Mouse (Mus musculus): ENCODE results near the gene Cd22. TPM values are rescaled to one million over a fixed set of nuclear protein-coding genes. Genes with fewer than 3 reads are reported as not detected.

Cd22 gene
- total and polyA plus RNA-seq, 2 experiments, result 0.74 to 3.7 TPM

DNA sequence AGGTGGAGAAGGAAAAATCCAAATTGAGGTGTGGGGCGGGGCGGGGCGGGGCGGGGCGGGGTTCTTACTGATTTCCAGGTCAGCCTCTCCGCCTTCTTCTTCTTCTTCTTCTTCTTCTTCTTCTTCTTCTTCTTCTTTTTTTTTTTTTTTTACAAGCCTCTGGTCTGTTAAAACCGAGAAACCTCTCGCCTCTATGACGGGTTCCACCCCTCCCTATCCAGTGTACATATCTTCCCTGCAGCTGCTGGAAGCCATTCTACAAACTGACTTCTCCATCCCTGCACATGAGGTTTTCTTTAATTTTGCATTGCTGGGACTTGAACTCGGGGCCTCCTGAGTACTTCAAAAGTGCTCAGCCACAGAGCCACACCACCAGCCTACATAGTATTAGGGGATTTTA is 53.5 kb downstream of the Cd22 start:
- Histone ChIP-seq H3K79me2 (ENCODE audit: control insufficient read depth, insufficient read depth, low read length) (no peaks in the 10 kb centered on the region), H3K36me3 (ENCODE audit: control insufficient read depth, insufficient read depth, low read length) (no peaks in the 10 kb centered on the region), H3K27ac (replicated peaks; ENCODE audit: insufficient read depth, low read depth, low read length) (no peak overlapping the region), H3K27me3 (ENCODE audit: control insufficient read depth, insufficient read depth, low read length) (no peaks in the 10 kb centered on the region), H3K9ac (ENCODE audit: low read depth, low read length) (no peak overlapping the region), H3K4me1 (ENCODE audit: control insufficient read depth, insufficient read depth, low read length) (no peaks in the 10 kb centered on the region), H3K4me3 (ENCODE audit: insufficient read depth, low read depth, low read length) (no peak overlapping the region)
- DNase-seq (ENCODE audit: extremely low read depth, low read depth, low spot score), result no peak
- no peak for TF ChIP-seq POLR2A (IDR thresholded peaks at IDR 0.05; ENCODE audit: extremely low read depth, insufficient read depth, low read length)
- TF ChIP-seq CTCF (IDR thresholded peaks at IDR 0.05; ENCODE audit: low read depth, low read length), result no peak
- 92% methylated on average over 10 of the region's 10 CpGs for WGBS

- H3K9ac ChIP-seq (ENCODE audit: low read depth, low read length), result no peak overlapping the region
These were observed 55.8 kb downstream of the Cd22 start for GRCm38 (mm10) chr7:30824306-30824705.

GRCm38 (mm10) chr7:30823675-30824074 is 56.5 kb downstream of the Cd22 start, which contains the start of gene Ffar2:
Gene Ffar2, minus strand, starts transcription at chr7:30823775.
- Histone ChIP-seq H3K4me3 (ENCODE audit: insufficient read depth, low read depth, low read length) (no peak within 1 kb of the TSS), H3K27me3 (ENCODE audit: control insufficient read depth, insufficient read depth, low read length) (no peaks in the 10 kb centered on the region), H3K9ac (ENCODE audit: low read depth, low read length) (no peak within 1 kb of the TSS), H3K79me2 (ENCODE audit: control insufficient read depth, insufficient read depth, low read length) (no peaks in the 10 kb centered on the region), H3K27ac (replicated peaks; ENCODE audit: insufficient read depth, low read depth, low read length) (no peak within 1 kb of the TSS), H3K36me3 (ENCODE audit: control insufficient read depth, insufficient read depth, low read length) (no peaks in the 10 kb centered on the region), H3K4me1 (ENCODE audit: control insufficient read depth, insufficient read depth, low read length) (peaks cover 3% of the 10 kb centered on the region; the same call in 1 of the 2 replicates)
- DNase-seq (ENCODE audit: extremely low read depth, low read depth, low spot score), result no peak
- TF ChIP-seq POLR2A (IDR thresholded peaks at IDR 0.05; ENCODE audit: extremely low read depth, insufficient read depth, low read length), result no peak
- TF ChIP-seq CTCF (IDR thresholded peaks at IDR 0.05; ENCODE audit: low read depth, low read length), result no peak
- 94% methylated on average over 18 of the region's 18 CpGs for WGBS

More at GRCm38 (mm10) chr7:30824306-30824705, 55.8 kb downstream of the Cd22 start:
- H3K79me2 ChIP-seq (ENCODE audit: control insufficient read depth, insufficient read depth, low read length), result no peaks in the 10 kb centered on the region
- peak; percentile 90 for DNase-seq (ENCODE audit: extremely low read depth, low read depth, low spot score)
- H3K4me3 ChIP-seq (ENCODE audit: insufficient read depth, low read depth, low read length), result no peak overlapping the region
- H3K27ac ChIP-seq (replicated peaks; ENCODE audit: insufficient read depth, low read depth, low read length), result no peak overlapping the region
- H3K36me3 ChIP-seq (ENCODE audit: control insufficient read depth, insufficient read depth, low read length), result no peaks in the 10 kb centered on the region
- WGBS, result 49% methylated on average over 3 of the region's 3 CpGs
- H3K4me1 ChIP-seq (ENCODE audit: control insufficient read depth, insufficient read depth, low read length), result peaks cover 3% of the 10 kb centered on the region; the same call in 1 of the 2 replicates
- no peaks in the 10 kb centered on the region for H3K27me3 ChIP-seq (ENCODE audit: control insufficient read depth, insufficient read depth, low read length)
- no peak for TF ChIP-seq POLR2A (IDR thresholded peaks at IDR 0.05; ENCODE audit: extremely low read depth, insufficient read depth, low read length)
- TF ChIP-seq CTCF (IDR thresholded peaks at IDR 0.05; ENCODE audit: low read depth, low read length), result no peak

GRCm38 (mm10) chr7:30821532-30821931 is 58.6 kb downstream of the Cd22 start:
- H3K27me3 ChIP-seq (ENCODE audit: control insufficient read depth, insufficient read depth, low read length), result no peaks in the 10 kb centered on the region
- 69% methylated on average over 5 of the region's 5 CpGs for WGBS
- no peak overlapping the region for H3K4me3 ChIP-seq (ENCODE audit: insufficient read depth, low read depth, low read length)
- TF ChIP-seq CTCF (IDR thresholded peaks at IDR 0.05; ENCODE audit: low read depth, low read length) (no peak), POLR2A (IDR thresholded peaks at IDR 0.05; ENCODE audit: extremely low read depth, insufficient read depth, low read length) (no peak)
- no peaks in the 10 kb centered on the region for H3K36me3 ChIP-seq (ENCODE audit: control insufficient read depth, insufficient read depth, low read length)
- no peak overlapping the region for H3K9ac ChIP-seq (ENCODE audit: low read depth, low read length)
- H3K79me2 ChIP-seq (ENCODE audit: control insufficient read depth, insufficient read depth, low read length), result no peaks in the 10 kb centered on the region
- H3K27ac ChIP-seq (replicated peaks; ENCODE audit: insufficient read depth, low read depth, low read length), result no peak overlapping the region
- peaks cover 3% of the 10 kb centered on the region; the same call in 1 of the 2 replicates for H3K4me1 ChIP-seq (ENCODE audit: control insufficient read depth, insufficient read depth, low read length)
- no peak for DNase-seq (ENCODE audit: extremely low read depth, low read depth, low spot score)

- Histone ChIP-seq H3K4me1 (ENCODE audit: control insufficient read depth, insufficient read depth, low read length) (peaks cover 3% of the 10 kb centered on the region; the same call in 1 of the 2 replicates), H3K36me3 (ENCODE audit: control insufficient read depth, insufficient read depth, low read length) (no peaks in the 10 kb centered on the region), H3K27me3 (ENCODE audit: control insufficient read depth, insufficient read depth, low read length) (no peaks in the 10 kb centered on the region), H3K27ac (replicated peaks; ENCODE audit: insufficient read depth, low read depth, low read length) (no peak overlapping the region), H3K79me2 (ENCODE audit: control insufficient read depth, insufficient read depth, low read length) (no peaks in the 10 kb centered on the region), H3K4me3 (ENCODE audit: insufficient read depth, low read depth, low read length) (no peak overlapping the region), H3K9ac (ENCODE audit: low read depth, low read length) (no peak overlapping the region)
- no peak for DNase-seq (ENCODE audit: extremely low read depth, low read depth, low spot score)
- no peak for TF ChIP-seq POLR2A (IDR thresholded peaks at IDR 0.05; ENCODE audit: extremely low read depth, insufficient read depth, low read length)
- TF ChIP-seq CTCF (IDR thresholded peaks at IDR 0.05; ENCODE audit: low read depth, low read length), result no peak
- 57% methylated on average over 7 of the region's 7 CpGs for WGBS
These were observed 59.2 kb downstream of the Cd22 start for GRCm38 (mm10) chr7:30820854-30821445.

DNA sequence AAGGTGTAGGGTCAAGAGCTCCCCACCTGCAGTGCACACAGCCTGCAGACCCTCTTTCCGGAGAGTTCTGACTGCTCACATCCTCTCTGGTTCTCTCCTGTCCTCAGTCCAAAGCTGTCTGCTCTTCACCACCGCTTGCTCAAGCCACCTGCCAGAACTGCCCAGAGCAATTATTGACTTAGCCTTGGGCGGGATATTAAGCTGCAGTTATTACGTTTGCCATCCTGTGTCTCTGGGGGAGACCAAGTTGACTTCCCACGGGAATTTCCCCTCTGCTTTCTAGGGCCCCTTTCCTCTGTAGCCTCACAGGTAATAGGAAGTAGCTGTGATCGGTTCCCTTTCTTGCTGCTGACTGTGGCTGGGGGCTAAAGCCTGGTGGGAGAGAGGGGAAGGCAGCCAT is 60.0 kb downstream of the Cd22 start:
- Histone ChIP-seq H3K9ac (ENCODE audit: low read depth, low read length) (no peak overlapping the region), H3K27me3 (ENCODE audit: control insufficient read depth, insufficient read depth, low read length) (no peaks in the 10 kb centered on the region), H3K4me1 (ENCODE audit: control insufficient read depth, insufficient read depth, low read length) (peaks cover 3% of the 10 kb centered on the region; the same call in 1 of the 2 replicates), H3K36me3 (ENCODE audit: control insufficient read depth, insufficient read depth, low read length) (no peaks in the 10 kb centered on the region), H3K79me2 (ENCODE audit: control insufficient read depth, insufficient read depth, low read length) (no peaks in the 10 kb centered on the region), H3K4me3 (ENCODE audit: insufficient read depth, low read depth, low read length) (no peak overlapping the region), H3K27ac (replicated peaks; ENCODE audit: insufficient read depth, low read depth, low read length) (no peak overlapping the region)
- WGBS, result 23% methylated on average over 6 of the region's 6 CpGs
- peak; percentile 74 for DNase-seq (ENCODE audit: extremely low read depth, low read depth, low spot score)
- TF ChIP-seq POLR2A (IDR thresholded peaks at IDR 0.05; ENCODE audit: extremely low read depth, insufficient read depth, low read length) (no peak), CTCF (IDR thresholded peaks at IDR 0.05; ENCODE audit: low read depth, low read length) (no peak)

Other genes starting within 250 kb of the Cd22 start
- 0.18 TPM in 1 of 2 replicates, not detected in the other for gene Etv2, start 244.5 kb downstream of the Cd22 start, total RNA-seq (2014; rRNA removed)
- gene Etv2, start 244.5 kb downstream of the Cd22 start, polyA plus RNA-seq (2012; rRNA removed), result not detected in 2 replicates
- gene Rbm42, start 230.0 kb downstream of the Cd22 start, total RNA-seq (2014; rRNA removed), result 17.1 and 20.7 TPM in 2 replicates
- gene Rbm42, start 230.0 kb downstream of the Cd22 start, polyA plus RNA-seq (2012; rRNA removed), result 35.8 and 36.7 TPM in 2 replicates
- gene Haus5, start 215.3 kb downstream of the Cd22 start, total RNA-seq (2014; rRNA removed), result 4.6 and 4.7 TPM in 2 replicates
- 3.7 and 5.3 TPM in 2 replicates for gene Haus5, start 215.3 kb downstream of the Cd22 start, polyA plus RNA-seq (2012; rRNA removed)
- not detected in 2 replicates for gene Pmis2, start 208.7 kb downstream of the Cd22 start, total RNA-seq (2014; rRNA removed)
- not detected in 2 replicates for gene Pmis2, start 208.7 kb downstream of the Cd22 start, polyA plus RNA-seq (2012; rRNA removed)
- gene 2200002J24Rik, start 181.4 kb downstream of the Cd22 start, total RNA-seq (2014; rRNA removed), result 0.34 TPM in 1 of 2 replicates, not detected in the other
- gene 2200002J24Rik, start 181.4 kb downstream of the Cd22 start, polyA plus RNA-seq (2012; rRNA removed), result not detected in 2 replicates
- gene Atp4a, start 168.1 kb downstream of the Cd22 start, total RNA-seq (2014; rRNA removed), result 2.6 and 4.4 TPM in 2 replicates
- gene Atp4a, start 168.1 kb downstream of the Cd22 start, polyA plus RNA-seq (2012; rRNA removed), result 1.3 and 4.2 TPM in 2 replicates
- 124 and 146 TPM in 2 replicates for gene Tmem147, start 150.8 kb downstream of the Cd22 start, total RNA-seq (2014; rRNA removed)
- gene Tmem147, start 150.8 kb downstream of the Cd22 start, polyA plus RNA-seq (2012; rRNA removed), result 248 and 335 TPM in 2 replicates
- gene Gapdhs, start 136.7 kb downstream of the Cd22 start, total RNA-seq (2014; rRNA removed), result not detected in 2 replicates
- 0.50 and 1.3 TPM in 2 replicates for gene Gapdhs, start 136.7 kb downstream of the Cd22 start, polyA plus RNA-seq (2012; rRNA removed)
- 0.46 and 0.60 TPM in 2 replicates for gene Sbsn, start 128.9 kb downstream of the Cd22 start, total RNA-seq (2014; rRNA removed)
- gene Sbsn, start 128.9 kb downstream of the Cd22 start, polyA plus RNA-seq (2012; rRNA removed), result 0.33 and 0.41 TPM in 2 replicates
- not detected in 2 replicates for gene Dmkn, start 116.6 kb downstream of the Cd22 start, total RNA-seq (2014; rRNA removed)
- 0.44 TPM in 1 of 2 replicates, not detected in the other for gene Dmkn, start 116.6 kb downstream of the Cd22 start, polyA plus RNA-seq (2012; rRNA removed)
- gene Krtdap, start 92.4 kb downstream of the Cd22 start, total RNA-seq (2014; rRNA removed), result not detected in 2 replicates
- gene Krtdap, start 92.4 kb downstream of the Cd22 start, polyA plus RNA-seq (2012; rRNA removed), result not detected in 2 replicates
- 0.09 and 0.13 TPM in 2 replicates for gene Ffar2, start 56.6 kb downstream of the Cd22 start, total RNA-seq (2014; rRNA removed)
- 0.04 TPM in 1 of 2 replicates, not detected in the other for gene Ffar2, start 56.6 kb downstream of the Cd22 start, polyA plus RNA-seq (2012; rRNA removed)
- not detected in 2 replicates for gene Ffar3, start 24.2 kb downstream of the Cd22 start, total RNA-seq (2014; rRNA removed)
- not detected in 2 replicates for gene Ffar3, start 24.2 kb downstream of the Cd22 start, polyA plus RNA-seq (2012; rRNA removed)
- gene Ffar1, start 18.8 kb downstream of the Cd22 start, total RNA-seq (2014; rRNA removed), result not detected in 2 replicates
- gene Ffar1, start 18.8 kb downstream of the Cd22 start, polyA plus RNA-seq (2012; rRNA removed), result 0.05 and 0.21 TPM in 2 replicates
- 0.07 and 0.09 TPM in 2 replicates for gene Mag, start 34.5 kb upstream of the Cd22 start, total RNA-seq (2014; rRNA removed)
- 0.20 and 0.37 TPM in 2 replicates for gene Mag, start 34.5 kb upstream of the Cd22 start, polyA plus RNA-seq (2012; rRNA removed)
- gene Hamp2, start 44.3 kb upstream of the Cd22 start, total RNA-seq (2014; rRNA removed), result 445 and 548 TPM in 2 replicates
- gene Hamp2, start 44.3 kb upstream of the Cd22 start, polyA plus RNA-seq (2012; rRNA removed), result 6,798 and 9,385 TPM in 2 replicates
- 1,191 and 3,227 TPM in 2 replicates for gene Hamp, start 63.7 kb upstream of the Cd22 start, total RNA-seq (2014; rRNA removed)
- 8,217 and 12,671 TPM in 2 replicates for gene Hamp, start 63.7 kb upstream of the Cd22 start, polyA plus RNA-seq (2012; rRNA removed)
- 40.5 and 55.1 TPM in 2 replicates for gene Usf2, start 76.5 kb upstream of the Cd22 start, total RNA-seq (2014; rRNA removed)
- gene Usf2, start 76.5 kb upstream of the Cd22 start, polyA plus RNA-seq (2012; rRNA removed), result 160 and 161 TPM in 2 replicates
- 75.7 and 86.7 TPM in 2 replicates for gene Lsr, start 93.1 kb upstream of the Cd22 start, total RNA-seq (2014; rRNA removed)
- gene Lsr, start 93.1 kb upstream of the Cd22 start, polyA plus RNA-seq (2012; rRNA removed), result 289 and 362 TPM in 2 replicates
- gene Fam187b, start 93.4 kb upstream of the Cd22 start, total RNA-seq (2014; rRNA removed), result 2.4 and 3.0 TPM in 2 replicates
- 3.7 and 3.9 TPM in 2 replicates for gene Fam187b, start 93.4 kb upstream of the Cd22 start, polyA plus RNA-seq (2012; rRNA removed)
- gene Fxyd5, start 162.1 kb upstream of the Cd22 start, total RNA-seq (2014; rRNA removed), result 3.6 and 3.8 TPM in 2 replicates
- 5.4 and 7.8 TPM in 2 replicates for gene Fxyd5, start 162.1 kb upstream of the Cd22 start, polyA plus RNA-seq (2012; rRNA removed)
- gene Fxyd7, start 171.1 kb upstream of the Cd22 start, total RNA-seq (2014; rRNA removed), result 0.47 TPM in 1 of 2 replicates, not detected in the other
- gene Fxyd7, start 171.1 kb upstream of the Cd22 start, polyA plus RNA-seq (2012; rRNA removed), result 0.40 and 0.92 TPM in 2 replicates
- 127 and 154 TPM in 2 replicates for gene Fxyd1, start 176.9 kb upstream of the Cd22 start, total RNA-seq (2014; rRNA removed)
- 1,507 and 1,555 TPM in 2 replicates for gene Fxyd1, start 176.9 kb upstream of the Cd22 start, polyA plus RNA-seq (2012; rRNA removed)
- gene Lgi4, start 179.0 kb upstream of the Cd22 start, total RNA-seq (2014; rRNA removed), result 0.07 and 0.18 TPM in 2 replicates
- gene Lgi4, start 179.0 kb upstream of the Cd22 start, polyA plus RNA-seq (2012; rRNA removed), result 0.04 and 0.09 TPM in 2 replicates
- gene Fxyd3, start 196.4 kb upstream of the Cd22 start, total RNA-seq (2014; rRNA removed), result 0.27 and 0.46 TPM in 2 replicates
- gene Fxyd3, start 196.4 kb upstream of the Cd22 start, polyA plus RNA-seq (2012; rRNA removed), result 0.50 and 0.83 TPM in 2 replicates
- gene Hpn, start 234.9 kb upstream of the Cd22 start, total RNA-seq (2014; rRNA removed), result 282 and 327 TPM in 2 replicates
- 883 and 920 TPM in 2 replicates for gene Hpn, start 234.9 kb upstream of the Cd22 start, polyA plus RNA-seq (2012; rRNA removed)
- gene Scn1b, start 246.7 kb upstream of the Cd22 start, total RNA-seq (2014; rRNA removed), result 2.4 and 3.5 TPM in 2 replicates
- 4.4 and 7.1 TPM in 2 replicates for gene Scn1b, start 246.7 kb upstream of the Cd22 start, polyA plus RNA-seq (2012; rRNA removed)

All from liver, adult 2 months (tissue).